In genomic region chr4:32373085-32373484, GRCm38 (mm10) we compare ENCODE assay signal across 8 mouse cellular contexts.
A peak's percentile ranks its signal among the peaks of the same experiment; 100 is the strongest.
DNase-seq lines count a peak whose midpoint lies in the region; ATAC-seq and TF ChIP-seq lines count a peak whose summit lies in the region.

No protein-coding gene starts in this region.

- 24% methylated on average over 7 of the region's 7 CpGs for WGBS in heart, embryonic 16.5 days
- WGBS in hindbrain, embryonic 14.5 days: 21% methylated on average over 7 of the region's 7 CpGs
- WGBS in midbrain, embryonic 14.5 days: 31% methylated on average over 7 of the region's 7 CpGs
- WGBS in liver, postnatal 0 days (ENCODE audit: insufficient replicate concordance): 42% methylated on average over 7 of the region's 7 CpGs

- H3K27ac ChIP-seq in heart, embryonic 16.5 days (ENCODE audit: low read length): no peak overlapping the region
- H3K27ac ChIP-seq in bone marrow macrophage, adult 2 months (ENCODE audit: insufficient read depth, low read depth, low read length): peak overlapping the region; percentile 72
- H3K27ac ChIP-seq in hindbrain, embryonic 14.5 days: peak overlapping the region; percentile 59
- peak overlapping the region; percentile 52 for H3K27ac ChIP-seq in midbrain, embryonic 14.5 days (replicated peaks; ENCODE audit: low read depth, low read length)
- H3K27ac ChIP-seq in liver, postnatal 0 days (ENCODE audit: low read depth): no peak overlapping the region

- peak overlapping the region; percentile 48; the same call in 1 of the 2 replicates for H3K9ac ChIP-seq in heart, embryonic 16.5 days (ENCODE audit: low read length)
- H3K9ac ChIP-seq in hindbrain, embryonic 14.5 days: no peak overlapping the region
- H3K9ac ChIP-seq in midbrain, embryonic 14.5 days (replicated peaks; ENCODE audit: low read length): no peak overlapping the region
- no peak overlapping the region for H3K9ac ChIP-seq in liver, postnatal 0 days (replicated peaks)

- no peak for TF ChIP-seq EP300 in liver, postnatal 0 days (IDR thresholded peaks at IDR 0.05; ENCODE audit: low read depth)

- peak; percentile 59; the same call in 1 of the 2 replicates for ATAC-seq in heart, embryonic 16.5 days (replicated peaks; ENCODE audit: extremely low read depth, insufficient read depth, low FRiP score)
- ATAC-seq in hindbrain, embryonic 14.5 days (ENCODE audit: low FRiP score): peak; percentile 33; the same call in 1 of the 2 replicates
- no peak for ATAC-seq in midbrain, embryonic 14.5 days (ENCODE audit: low FRiP score, low TSS enrichment)
- ATAC-seq in liver, postnatal 0 days: no peak

- peak overlapping the region; percentile 37 for H3K4me2 ChIP-seq in heart, embryonic 16.5 days (ENCODE audit: low read depth, low read length)
- H3K4me2 ChIP-seq in hindbrain, embryonic 14.5 days (replicated peaks): 0 out of 2 replicates have a peak overlapping the region, but pooled peaks have one; percentile 4
- peak overlapping the region; percentile 9; the same call in 1 of the 2 replicates for H3K4me2 ChIP-seq in midbrain, embryonic 14.5 days (ENCODE audit: low read length)
- H3K4me2 ChIP-seq in liver, postnatal 0 days (ENCODE audit: low read depth, low read length): no peak overlapping the region

- no peak for TF ChIP-seq CTCF in bone marrow macrophage, adult 2 months (IDR thresholded peaks at IDR 0.05; ENCODE audit: low read depth, low read length)
- TF ChIP-seq CTCF in liver, postnatal 0 days (IDR thresholded peaks at IDR 0.05; ENCODE audit: low read depth): no peak

- no peak overlapping the region for H3K4me3 ChIP-seq in heart, embryonic 16.5 days (ENCODE audit: low read length)
- peak overlapping the region; percentile 13; the same call in 1 of the 2 replicates for H3K4me3 ChIP-seq in bone marrow macrophage, adult 2 months (ENCODE audit: insufficient read depth, low read length)
- H3K4me3 ChIP-seq in hindbrain, embryonic 14.5 days (replicated peaks; ENCODE audit: low read length): no peak overlapping the region
- H3K4me3 ChIP-seq in midbrain, embryonic 14.5 days (replicated peaks; ENCODE audit: low read depth, low read length): no peak overlapping the region
- no peak overlapping the region for H3K4me3 ChIP-seq in liver, postnatal 0 days (ENCODE audit: low read depth, low read length)

- no peaks in the 10 kb centered on the region for H3K36me3 ChIP-seq in heart, embryonic 16.5 days (ENCODE audit: control insufficient read depth, insufficient read depth)
- no peaks in the 10 kb centered on the region for H3K36me3 ChIP-seq in hindbrain, embryonic 14.5 days (replicated peaks; ENCODE audit: control insufficient read depth, insufficient read depth)
- H3K36me3 ChIP-seq in midbrain, embryonic 14.5 days (ENCODE audit: control insufficient read depth, insufficient read depth, low read length): no peaks in the 10 kb centered on the region
- no peaks in the 10 kb centered on the region for H3K36me3 ChIP-seq in liver, postnatal 0 days (replicated peaks; ENCODE audit: insufficient read depth, low read length)

- TF ChIP-seq POLR2A in bone marrow macrophage, adult 2 months (IDR thresholded peaks at IDR 0.05; ENCODE audit: borderline replicate concordance, low read depth, low read length): no peak

- H3K9me3 ChIP-seq in heart, embryonic 16.5 days (replicated peaks; ENCODE audit: control insufficient read depth, low read length): no peaks in the 10 kb centered on the region
- H3K9me3 ChIP-seq in hindbrain, embryonic 14.5 days (ENCODE audit: control insufficient read depth, low read length): no peaks in the 10 kb centered on the region
- no peaks in the 10 kb centered on the region for H3K9me3 ChIP-seq in midbrain, embryonic 14.5 days (ENCODE audit: control insufficient read depth, low read length)
- no peaks in the 10 kb centered on the region for H3K9me3 ChIP-seq in liver, postnatal 0 days (ENCODE audit: low read length)

- H3K27me3 ChIP-seq in heart, embryonic 16.5 days (ENCODE audit: control insufficient read depth, insufficient read depth, low read length): no peaks in the 10 kb centered on the region
- no peaks in the 10 kb centered on the region for H3K27me3 ChIP-seq in hindbrain, embryonic 14.5 days (ENCODE audit: control insufficient read depth, insufficient read depth, low read length)
- H3K27me3 ChIP-seq in midbrain, embryonic 14.5 days (ENCODE audit: control insufficient read depth, insufficient read depth, low read length): no peaks in the 10 kb centered on the region
- H3K27me3 ChIP-seq in liver, postnatal 0 days (ENCODE audit: insufficient read depth, low read length): no peaks in the 10 kb centered on the region

- peaks cover 47% of the 10 kb centered on the region for H3K4me1 ChIP-seq in heart, embryonic 16.5 days (ENCODE audit: control insufficient read depth, insufficient read depth, low read length)
- peaks cover 41% of the 10 kb centered on the region for H3K4me1 ChIP-seq in bone marrow macrophage, adult 2 months (ENCODE audit: control insufficient read depth, insufficient read depth, low read length)
- H3K4me1 ChIP-seq in hindbrain, embryonic 14.5 days (replicated peaks; ENCODE audit: control insufficient read depth, insufficient read depth, low read length): peaks cover 55% of the 10 kb centered on the region
- peaks cover 47% of the 10 kb centered on the region for H3K4me1 ChIP-seq in midbrain, embryonic 14.5 days (ENCODE audit: control insufficient read depth, insufficient read depth, low read length)
- no peaks in the 10 kb centered on the region; the same call in 1 of the 2 replicates for H3K4me1 ChIP-seq in liver, postnatal 0 days (ENCODE audit: insufficient read depth)

- no peak for DNase-seq in heart, postnatal 4 days
- DNase-seq in hindbrain, embryonic 14.5 days (ENCODE audit: low spot score): no peak
- DNase-seq in midbrain, embryonic 14.5 days: peak; percentile 68
- no peak for DNase-seq in liver, postnatal 0 days
- DNase-seq in thymus, postnatal 4 days: no peak
- DNase-seq in cerebellum, postnatal 25 days: no peak

Comparison
In these comparisons a context has a peak if more than half of its experiments do, and no peak if none do; other contexts are left out.
1. ATAC-seq: peak in heart, embryonic 16.5 days (single experiment) and hindbrain, embryonic 14.5 days (single experiment); none in midbrain, embryonic 14.5 days (single experiment) and liver, postnatal 0 days (single experiment).
2. H3K27ac ChIP-seq: peak in bone marrow macrophage, adult 2 months (single experiment), hindbrain, embryonic 14.5 days (single experiment) and midbrain, embryonic 14.5 days (single experiment); none in heart, embryonic 16.5 days (single experiment) and liver, postnatal 0 days (single experiment).